Mouse (Mus musculus) frontal cortex, postnatal 10 days (tissue): Measurements from ENCODE around the gene Gse1.
"Not testable (repeated sequence)": the region's sequence is repeated elsewhere in the genome, so short reads cannot be mapped to it uniquely, and the experiment has no call there.

Experiments
- DNase-seq, 2 experiments: peaks; one replicate each; pipeline ENCODE4 v3.0.0; 2022; ENCODE audit warnings: low spot score in 2 of 2, mixed read lengths in 1 of 2

Gene Gse1

GRCm38 (mm10) chr8:120344166-120344565 lies 115.9 kb downstream of the Gse1 start:
- DNase-seq, result no peak

DNA sequence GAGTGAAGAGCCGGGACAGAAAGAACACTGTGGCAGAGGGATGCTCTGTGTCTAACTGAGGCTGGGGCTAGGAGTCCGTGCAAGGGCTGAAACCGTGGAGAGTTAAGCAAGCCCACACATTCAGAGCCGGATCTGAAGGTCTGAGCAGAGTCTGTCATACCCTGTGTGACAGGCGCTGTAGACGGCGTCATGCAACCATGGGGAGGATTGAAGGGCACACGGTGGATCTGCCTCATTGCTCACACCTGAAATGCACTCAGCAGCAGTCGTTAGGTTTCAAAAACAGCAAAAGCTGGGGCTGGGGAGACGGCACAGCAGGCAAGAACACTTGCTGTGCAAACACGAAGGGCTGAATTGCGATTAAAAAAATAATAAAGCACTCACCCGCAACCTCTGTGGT lies 116.3 kb downstream of the Gse1 start:
- DNase-seq, result no peak

DNA sequence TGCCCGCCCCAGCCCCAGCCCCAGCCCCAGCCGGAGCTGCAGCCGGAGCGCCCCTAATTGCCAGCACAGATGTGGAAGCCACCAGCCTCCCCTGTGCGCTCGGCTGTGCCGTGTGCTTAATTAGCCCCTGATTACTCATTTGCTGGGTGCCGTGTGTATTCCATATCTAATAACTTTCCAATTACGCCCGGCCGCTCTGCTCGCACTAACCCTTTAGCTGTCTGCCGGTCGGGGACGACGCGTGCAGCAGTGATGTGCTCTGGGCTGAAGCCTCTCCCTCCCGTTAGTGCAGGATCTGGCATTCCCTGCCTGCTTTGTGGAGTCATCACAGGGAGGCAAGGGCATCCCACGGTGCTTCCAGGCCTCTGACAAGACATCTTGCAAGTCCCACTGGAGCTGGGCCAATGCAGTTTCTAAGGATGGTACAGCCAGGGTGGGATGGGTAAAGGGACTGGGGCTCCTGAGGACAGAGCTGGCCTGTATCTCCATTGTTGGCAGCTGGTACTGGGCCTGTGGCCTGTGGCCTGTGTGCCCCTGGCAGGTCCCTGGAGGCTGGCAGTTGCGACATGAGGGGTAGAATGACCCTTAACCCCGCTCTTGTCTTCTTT lies 119.6 kb downstream of the Gse1 start:
- no peak for DNase-seq

DNA sequence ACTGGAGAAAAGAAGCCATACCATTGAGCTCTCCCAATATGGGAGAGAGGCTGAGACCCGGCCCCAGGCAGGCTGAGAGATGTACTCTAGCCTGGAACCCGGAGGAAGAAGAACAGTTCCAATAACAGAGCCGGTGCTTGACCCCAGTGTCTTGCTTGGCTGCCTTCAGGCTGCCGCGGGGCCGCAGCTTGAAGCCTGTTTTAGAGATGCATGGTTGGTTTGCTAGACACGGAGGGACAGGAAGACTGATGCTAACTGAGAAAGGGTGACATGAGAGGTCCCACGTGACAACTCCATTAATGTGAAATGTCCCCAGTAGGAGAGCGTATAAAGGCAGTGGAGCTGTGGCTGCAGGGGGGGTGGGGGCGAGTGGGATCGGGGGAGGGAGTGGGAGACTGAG lies 120.7 kb downstream of the Gse1 start:
- DNase-seq, result no peak

DNA sequence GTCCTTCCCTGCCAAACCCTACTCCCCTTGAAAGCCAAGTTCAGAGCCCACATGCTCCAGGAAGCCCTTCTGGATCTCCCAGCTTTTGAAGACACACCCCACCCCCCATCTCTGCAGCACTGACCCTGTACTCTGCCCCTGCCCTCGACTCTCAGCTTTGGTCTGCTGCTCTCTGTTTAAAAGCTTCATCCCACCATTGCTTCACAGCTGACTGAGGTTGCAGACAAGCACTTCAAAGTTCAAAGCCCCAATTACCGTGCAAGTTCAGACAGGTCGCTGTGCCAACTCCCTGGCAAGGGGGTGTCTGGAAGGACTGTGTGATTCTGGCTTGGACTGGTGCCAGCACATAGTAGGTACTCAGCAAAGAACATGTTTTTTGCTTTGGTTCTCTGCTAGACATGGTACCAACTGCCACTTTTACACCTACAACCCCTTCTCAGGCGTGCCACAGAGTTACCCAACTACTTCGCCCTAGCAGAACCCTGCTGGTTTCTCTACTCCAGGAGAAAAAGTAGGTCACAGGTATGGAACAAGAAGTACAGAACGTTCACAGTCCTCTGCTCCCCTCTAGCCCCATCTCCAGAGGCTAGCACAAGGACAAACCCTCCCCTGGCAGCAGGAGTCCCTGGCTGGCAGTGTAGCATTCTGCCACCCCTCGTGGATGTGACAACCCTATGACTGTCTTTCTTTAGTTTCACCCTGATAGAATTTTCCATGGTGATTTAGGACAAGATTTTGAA lies 123.2 kb downstream of the Gse1 start:
- DNase-seq, result no peak

- DNase-seq, result peak in 1 of 2 experiments; percentile 68
Measured at GRCm38 (mm10) chr8:120352096-120352495, 123.8 kb downstream of the Gse1 start.

DNA sequence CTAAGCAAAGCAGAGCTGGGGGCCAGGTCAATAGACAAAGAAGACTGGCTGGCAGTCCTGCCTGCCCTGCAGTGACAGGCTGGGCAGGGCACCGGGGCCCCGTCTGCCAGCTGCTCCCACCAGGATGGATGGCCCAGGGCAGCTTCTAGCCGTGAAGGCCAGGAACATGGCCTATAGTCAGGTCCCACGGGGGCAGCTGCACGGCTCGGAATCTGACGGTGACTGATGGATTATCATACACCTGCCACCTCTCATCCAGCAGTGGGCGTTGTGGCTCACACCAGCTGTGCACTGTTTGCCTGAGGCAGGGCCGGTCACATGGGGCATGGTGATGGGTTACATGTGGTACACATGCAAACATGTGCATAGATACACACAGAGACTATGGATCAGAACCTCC lies 127.8 kb downstream of the Gse1 start:
- DNase-seq, result no peak

DNA sequence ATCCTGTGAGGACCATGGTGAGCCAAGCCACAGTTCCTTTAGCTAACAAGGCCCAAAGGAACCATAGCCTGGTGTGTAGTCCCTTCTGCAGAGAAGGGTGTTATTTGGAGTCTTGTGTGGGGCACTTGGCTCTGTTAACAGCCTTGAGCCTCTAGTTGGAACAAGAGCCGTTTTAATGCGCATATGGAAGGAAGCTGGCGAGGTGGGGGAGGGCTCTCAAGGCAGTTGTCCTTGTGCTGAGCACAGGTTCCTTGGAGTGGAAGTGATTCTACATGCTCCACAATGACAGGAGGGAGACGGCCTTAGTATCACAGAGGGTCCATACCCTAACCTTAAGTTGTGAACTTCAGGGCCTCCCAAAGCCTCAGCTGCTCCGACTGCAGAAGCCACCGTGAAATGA lies 129.2 kb downstream of the Gse1 start:
- DNase-seq, result no peak

- DNase-seq, result no peak
Measured at GRCm38 (mm10) chr8:120361301-120361700, 133.0 kb downstream of the Gse1 start.

DNA sequence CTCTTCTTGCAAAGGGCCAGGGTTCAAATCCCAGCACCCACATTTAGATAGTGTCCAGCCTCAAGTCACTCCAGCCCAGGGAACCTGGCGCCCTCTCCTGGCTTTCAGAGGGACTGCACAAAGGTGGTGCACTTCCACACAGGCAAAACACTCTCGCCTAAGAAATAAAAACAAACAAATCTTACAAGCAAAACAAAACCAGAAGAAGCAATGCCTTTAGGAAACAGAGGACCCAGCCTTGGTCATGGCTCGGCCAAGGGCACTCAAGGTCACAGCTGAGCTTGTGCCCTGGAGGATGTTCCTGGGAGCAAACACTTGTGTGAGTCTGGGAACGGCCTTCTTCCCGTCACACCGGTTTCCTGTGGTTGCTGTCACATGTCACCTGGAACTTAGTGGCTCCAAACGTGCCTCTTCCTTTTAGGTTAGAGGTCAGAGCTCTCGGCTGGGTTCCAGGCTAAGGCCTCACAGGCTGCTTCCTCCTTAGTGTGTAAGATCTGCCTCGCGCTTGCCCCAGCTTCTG lies 135.4 kb downstream of the Gse1 start:
- no peak for DNase-seq

DNA sequence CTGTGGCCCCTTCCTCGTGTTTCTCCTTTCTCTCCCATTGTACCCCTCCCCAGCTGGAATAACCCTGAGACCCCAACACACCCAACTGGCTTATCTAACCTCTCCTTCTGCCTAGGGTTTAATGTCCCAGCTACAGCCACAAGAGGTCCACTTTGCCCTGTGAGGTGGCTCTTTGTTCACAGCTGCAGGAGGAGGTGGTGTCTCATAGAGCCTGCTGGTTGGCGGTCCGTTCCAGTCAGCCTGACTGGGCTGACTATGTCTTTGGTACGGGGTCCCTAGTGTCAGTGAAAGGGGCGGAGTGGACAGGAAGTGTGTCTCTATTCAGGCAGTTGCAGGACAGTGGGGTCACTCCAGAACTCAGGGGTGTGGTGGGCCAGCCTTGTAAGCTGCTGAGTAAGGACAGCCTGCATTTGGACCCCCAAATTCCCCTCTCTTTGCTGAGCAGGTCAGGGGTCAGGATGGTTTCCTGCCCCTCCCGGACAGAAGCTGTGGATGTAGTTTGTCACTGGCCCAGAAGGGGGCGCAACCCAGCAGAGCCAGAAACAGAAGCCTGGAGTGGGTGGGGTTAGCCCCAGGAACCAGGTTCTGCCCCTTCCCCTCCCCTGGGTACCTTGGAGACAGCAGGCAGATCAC lies 136.0 kb downstream of the Gse1 start:
- DNase-seq, result no peak

GRCm38 (mm10) chr8:120366840-120367239 lies 138.6 kb downstream of the Gse1 start:
- no peak for DNase-seq

DNA sequence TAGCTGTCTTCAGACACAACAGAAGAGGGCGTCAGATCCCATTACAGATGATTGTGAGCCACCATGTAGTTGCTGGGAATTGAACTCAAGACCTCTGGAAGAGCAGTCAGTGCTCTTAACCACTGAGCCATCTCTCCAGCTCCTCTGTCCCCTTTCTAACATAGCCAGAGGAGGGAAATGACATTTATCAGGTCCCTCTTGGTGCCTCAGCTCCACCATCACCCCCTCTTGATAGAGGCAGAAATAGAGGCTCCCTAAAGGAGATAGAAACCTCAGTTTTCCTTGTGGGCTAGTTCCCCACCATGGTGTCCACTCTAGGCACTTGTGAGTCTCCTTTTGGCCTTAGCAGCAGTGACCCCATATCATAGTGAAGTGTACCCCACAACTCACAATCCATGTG lies 139.9 kb downstream of the Gse1 start:
- DNase-seq, result not testable (repeated sequence)

- peak; percentile 79 to 83 for DNase-seq
Measured at GRCm38 (mm10) chr8:120368814-120369649, 140.8 kb downstream of the Gse1 start.

GRCm38 (mm10) chr8:120369956-120370355 lies 141.7 kb downstream of the Gse1 start:
- DNase-seq, result peak in 1 of 2 experiments; percentile 57

GRCm38 (mm10) chr8:120370461-120370860 lies 142.2 kb downstream of the Gse1 start:
- DNase-seq, result no peak

DNA sequence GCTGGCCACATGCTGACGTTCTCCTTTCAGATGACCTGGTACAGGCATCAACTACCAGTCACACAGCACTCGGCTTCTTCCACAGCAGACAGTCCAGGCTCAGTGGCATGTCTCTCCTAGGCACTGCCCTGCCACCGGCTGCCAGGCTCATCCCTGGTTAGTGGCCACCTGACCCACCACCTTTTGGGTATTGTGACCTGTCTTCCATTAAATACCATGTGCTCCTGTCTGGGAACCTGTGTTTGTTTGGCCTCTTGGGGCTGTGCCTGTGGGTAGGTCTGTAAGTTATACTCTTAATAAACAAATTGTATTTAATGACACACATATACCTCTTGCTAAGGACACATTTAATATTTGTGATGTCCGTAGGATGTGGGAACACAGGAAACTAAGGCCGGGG lies 142.9 kb downstream of the Gse1 start:
- DNase-seq, result no peak

- DNase-seq, result no peak
Measured at GRCm38 (mm10) chr8:120371725-120372457, 143.6 kb downstream of the Gse1 start.

DNA sequence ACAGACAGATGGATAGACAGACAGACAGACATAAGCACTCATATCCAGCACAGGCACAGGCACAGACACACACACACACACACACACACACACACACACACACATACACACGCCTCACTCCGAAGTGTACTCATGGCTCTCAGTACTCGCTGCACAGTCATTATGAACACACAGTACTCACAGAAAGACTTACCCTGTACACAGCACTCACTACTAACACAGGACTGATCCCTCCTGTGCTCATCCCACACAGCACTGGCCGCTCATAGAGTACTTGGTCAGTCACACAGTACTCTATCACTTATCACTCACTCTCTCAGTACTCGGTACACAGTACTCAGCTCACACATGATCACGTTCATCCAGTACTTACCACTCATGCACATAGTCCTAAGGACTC lies 144.4 kb downstream of the Gse1 start:
- DNase-seq, result no peak

- no peak for DNase-seq
Measured at GRCm38 (mm10) chr8:120373621-120374020, 145.4 kb downstream of the Gse1 start.

DNA sequence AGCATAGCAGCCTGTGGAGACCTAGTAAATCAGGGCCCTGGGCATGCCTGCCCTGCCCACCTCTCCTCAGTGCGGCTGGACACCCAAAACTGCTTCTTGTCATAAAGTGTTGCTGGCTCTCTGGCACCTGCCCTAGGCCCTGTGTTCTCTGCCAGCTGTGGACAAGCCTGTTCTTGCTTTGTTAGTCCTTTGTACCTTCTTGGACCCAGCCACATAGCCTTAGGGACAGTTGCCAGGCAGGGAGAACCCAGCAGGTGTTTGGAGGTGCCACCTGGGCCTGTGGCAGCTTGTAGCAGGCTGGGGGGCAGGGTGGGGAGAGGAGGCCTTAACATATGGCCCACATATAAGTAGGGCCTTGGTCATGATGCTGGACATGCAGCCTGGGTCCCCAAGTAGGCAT lies 145.8 kb downstream of the Gse1 start:
- DNase-seq, result no peak
